Mouse (Mus musculus): ENCODE measurements at regions not wholly inside any gene's neighbourhood (a gene's known extent, or its start where the extent isn't known, plus 50 kb on each side); places are given as distances from the start of the nearest gene placed in this dataset.
"Not testable (repeated sequence)": the region's sequence is repeated elsewhere in the genome, so short reads cannot be mapped to it uniquely, and the experiment has no call there.

- DNase-seq = not testable (repeated sequence)
Observed at GRCm38 (mm10) chr3:6135754-6136153, 385.1 kb downstream of the Gm8797 start.

GRCm38 (mm10) chr3:6137374-6137773 lies 386.8 kb downstream of the Gm8797 start:
- no peak for DNase-seq

DNA sequence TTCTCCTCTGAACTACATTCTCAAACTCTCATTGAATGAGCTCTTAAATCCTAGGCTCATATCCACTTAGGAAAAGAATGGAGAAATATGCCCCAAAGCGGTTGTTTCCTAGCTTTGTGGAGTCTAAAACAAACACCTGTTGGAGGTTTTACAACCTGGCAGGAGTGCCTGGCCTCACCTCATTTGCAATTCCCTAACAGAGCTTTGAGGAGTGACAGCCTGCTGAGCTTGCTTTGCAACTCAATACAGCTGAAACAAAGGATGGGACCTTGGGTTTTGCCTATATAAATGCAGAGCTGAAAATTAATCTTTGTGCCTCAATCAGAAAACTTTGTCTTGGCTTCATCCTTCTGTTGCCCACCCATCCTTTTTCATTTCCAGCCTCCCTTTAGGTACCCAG lies 423.2 kb downstream of the Gm8797 start:
- no peak for DNase-seq

GRCm38 (mm10) chr3:6182533-6182932 lies 431.9 kb downstream of the Gm8797 start:
- DNase-seq = no peak

DNA sequence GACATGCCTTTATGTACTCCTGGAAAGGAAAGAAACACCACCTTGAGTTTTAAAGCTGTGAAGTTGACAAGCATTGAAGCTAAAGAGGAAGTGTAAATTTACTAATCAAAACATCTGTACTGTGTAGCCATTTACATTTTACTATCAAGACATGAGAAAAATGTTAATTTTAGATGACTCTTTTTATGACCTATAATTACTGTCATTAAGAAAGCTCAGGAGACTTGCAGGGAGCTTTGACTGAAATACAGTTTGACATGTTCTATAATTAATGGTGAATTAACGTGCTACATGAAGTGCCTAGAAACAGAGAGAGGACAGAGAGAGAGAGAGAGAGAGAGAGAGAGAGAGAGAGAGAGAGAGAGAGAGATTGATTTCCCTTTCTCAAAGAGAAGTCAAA lies 432.8 kb downstream of the Gm8797 start:
- DNase-seq = no peak

DNA sequence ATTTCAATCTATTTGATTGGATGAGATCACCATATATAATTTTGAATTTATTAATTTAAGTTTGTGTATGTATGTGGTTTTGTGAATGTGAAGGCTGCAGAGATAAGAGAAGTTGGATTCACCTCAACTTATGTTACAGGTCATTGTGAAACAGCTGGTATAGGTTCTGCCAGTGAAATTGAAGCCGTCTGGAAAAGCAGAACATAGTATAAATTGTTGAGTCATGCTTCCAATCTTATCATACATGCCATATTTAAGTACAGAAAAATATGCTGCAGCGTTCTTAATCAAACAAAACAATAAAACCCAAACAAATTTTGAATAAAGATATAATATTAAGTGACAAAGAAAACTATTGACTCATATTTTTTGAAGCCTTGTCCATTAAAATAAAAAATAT lies 415.6 kb downstream of the 1700008P02Rik start:
- DNase-seq = no peak

DNA sequence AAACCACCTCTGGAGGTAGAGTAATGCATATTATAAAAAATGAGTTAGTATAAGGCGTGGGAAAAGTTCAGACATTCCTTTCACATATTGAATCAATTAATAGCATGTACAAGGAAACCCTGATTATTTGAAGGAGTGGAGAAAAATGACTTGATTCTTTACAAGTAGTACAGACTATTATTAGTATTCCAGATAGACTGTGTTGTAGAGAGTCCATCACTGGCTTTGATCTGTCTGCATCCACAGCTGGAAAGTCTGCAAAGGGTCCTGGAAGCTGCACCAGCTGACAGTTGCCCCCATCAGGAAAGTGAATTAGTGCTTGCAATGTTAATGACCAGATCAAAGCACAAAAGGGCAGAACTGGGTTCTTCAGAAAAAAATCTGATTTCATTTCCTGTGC lies 391.6 kb downstream of the 1700008P02Rik start:
- DNase-seq = no peak
